Mouse (Mus musculus): Measurements from ENCODE around the gene Hibch. TPM values are rescaled to one million over a fixed set of nuclear protein-coding genes. Genes with fewer than 3 reads are reported as not detected.
"Not testable (repeated sequence)": the region's sequence is repeated elsewhere in the genome, so short reads cannot be mapped to it uniquely, and the experiment has no call there.

The Hibch gene
- total RNA-seq, 4 experiments from 2014 or later = 33.8 to 38.1 (median 36.5) TPM

DNA sequence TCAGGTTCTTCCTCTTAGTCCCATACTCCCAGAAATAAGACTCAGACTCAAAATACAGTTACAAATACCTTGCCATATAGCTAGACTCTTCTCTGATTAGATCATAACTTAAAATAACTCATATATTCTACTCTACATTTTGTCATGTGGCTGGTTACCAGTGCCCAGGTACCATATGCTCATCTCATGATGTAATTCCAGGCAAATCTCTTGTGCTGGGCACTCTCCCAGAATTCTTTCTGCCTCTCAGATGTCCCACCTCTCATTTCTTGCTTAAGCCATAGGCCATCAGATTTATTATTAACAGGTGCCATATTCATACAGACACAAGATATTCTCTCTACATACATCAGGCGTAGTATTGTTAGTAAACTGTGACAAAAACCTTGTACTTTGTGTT, 23.1 kb downstream of the Hibch start:
- DNase-seq (ENCODE audit: low spot score in 2 of 2) = no peak

DNA sequence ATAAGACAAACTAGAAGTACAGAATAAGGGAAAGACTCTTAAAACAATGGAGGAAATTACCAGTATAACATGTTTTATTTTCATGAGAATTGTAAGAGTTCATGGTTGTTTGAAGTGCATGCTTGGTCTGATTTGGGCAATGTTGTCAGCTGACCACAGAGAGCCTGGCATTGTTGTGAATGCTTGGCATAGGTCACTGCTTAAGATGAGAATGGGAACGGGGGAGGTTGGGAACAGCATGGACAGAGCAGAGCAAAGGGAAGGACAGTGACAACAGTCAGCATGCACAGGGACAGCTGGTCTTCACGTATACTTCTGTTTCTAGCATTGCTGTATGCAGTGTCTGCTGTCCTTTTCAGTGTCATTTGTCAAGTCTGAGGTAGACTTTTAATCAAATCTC, 39.5 kb downstream of the Hibch start:
- no peak for DNase-seq (ENCODE audit: low spot score in 2 of 2)

DNA sequence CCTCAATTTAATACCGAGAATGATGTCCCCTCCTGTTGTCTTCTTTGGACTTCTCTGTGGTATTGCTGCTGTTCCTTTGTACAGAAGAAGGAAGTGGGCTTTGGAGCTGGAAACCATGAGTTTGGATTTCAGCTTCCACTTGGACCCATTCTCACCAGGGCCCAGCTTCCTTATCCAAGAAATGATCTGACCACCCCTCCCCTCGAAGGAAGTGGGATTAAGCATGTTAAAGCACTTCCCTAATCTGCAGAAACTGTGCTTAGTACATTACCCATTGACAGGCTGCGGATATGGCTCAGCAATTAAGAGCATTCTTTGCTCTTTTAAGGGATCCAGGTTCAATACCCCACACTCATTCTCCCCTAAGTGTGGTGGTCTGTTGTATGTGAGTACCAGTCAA, 65.1 kb downstream of the Hibch start:
- no peak for DNase-seq (ENCODE audit: low spot score in 2 of 2)

DNA sequence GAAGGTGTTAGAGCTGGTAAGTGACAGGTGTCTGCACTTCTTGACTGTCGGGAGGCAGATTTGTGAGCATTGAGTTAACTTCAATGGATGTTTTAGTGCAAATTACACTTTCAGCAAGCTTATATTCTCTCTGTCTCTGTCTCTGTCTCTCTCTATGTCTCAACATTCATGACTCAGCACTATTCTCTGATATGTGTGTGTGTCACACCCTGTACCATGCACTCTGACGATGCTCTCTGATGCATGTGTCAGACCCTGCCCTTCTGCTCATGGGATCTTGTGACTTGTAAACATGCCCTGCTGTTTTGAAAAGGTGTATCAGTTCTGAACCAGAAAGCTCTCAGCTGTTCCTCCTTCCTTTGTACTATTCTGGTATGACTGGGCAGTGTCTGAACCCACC, 71.9 kb downstream of the Hibch start:
- no peak for DNase-seq (ENCODE audit: low spot score in 2 of 2)

DNA sequence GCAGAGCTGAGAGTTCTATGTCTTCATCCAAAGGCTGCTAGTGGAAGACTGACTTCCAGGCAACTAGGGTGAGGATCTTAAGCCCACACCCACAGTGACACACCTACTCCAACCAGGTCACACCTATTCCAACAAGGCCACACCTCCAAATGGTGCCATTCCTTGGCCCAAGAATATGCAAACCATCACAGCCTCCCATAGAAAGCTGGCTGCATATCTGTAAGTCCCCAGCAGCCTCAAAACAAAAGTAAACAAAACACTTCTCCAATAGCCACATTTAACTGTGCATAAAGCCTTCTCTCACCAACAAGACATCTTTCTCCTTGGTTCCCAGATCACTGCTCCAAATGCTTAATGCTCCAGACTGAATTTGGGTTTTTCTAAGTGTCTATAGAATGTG, 74.2 kb downstream of the Hibch start:
- DNase-seq (ENCODE audit: low spot score in 2 of 2) = not testable (repeated sequence)

DNA sequence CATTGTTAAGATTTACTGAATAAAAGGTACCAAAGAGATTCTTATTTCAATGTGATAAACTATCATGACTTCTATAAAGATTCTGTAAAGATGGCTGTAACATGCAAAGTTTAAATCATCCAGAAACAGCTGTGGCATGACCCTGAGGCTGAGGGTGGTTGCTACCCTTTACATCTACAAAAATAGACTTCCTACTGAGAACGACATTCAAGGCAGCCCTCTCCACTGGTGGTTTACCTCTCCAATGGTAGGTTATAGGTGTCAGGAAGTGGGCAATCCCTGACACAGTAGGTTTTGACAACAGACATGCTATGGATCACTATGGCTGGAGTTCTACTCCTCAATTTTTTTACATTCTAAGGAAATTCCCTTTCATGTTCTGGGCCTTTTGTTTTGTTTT, 79.8 kb downstream of the Hibch start:
- DNase-seq (ENCODE audit: low spot score in 2 of 2) = not testable (repeated sequence)

DNA sequence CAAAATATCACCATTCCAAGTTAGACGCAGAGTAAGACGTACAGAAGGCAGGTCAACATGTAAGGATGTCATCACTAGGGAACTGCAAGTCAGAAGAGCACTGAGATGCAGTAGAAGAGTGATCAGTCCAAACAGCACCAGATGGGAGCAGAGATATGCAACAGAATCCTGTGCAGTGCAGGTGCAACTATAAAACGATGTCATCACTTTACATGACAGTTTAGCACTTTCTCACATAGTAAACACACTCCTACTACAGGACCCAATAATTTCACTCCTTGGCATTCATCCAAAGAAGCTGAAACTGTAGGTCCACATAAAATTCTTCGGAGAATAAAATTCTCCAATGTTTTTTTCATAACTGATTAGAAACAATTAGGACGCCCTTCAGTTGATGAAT, 89.8 kb downstream of the Hibch start:
- DNase-seq (ENCODE audit: low spot score in 2 of 2) = no peak

DNA sequence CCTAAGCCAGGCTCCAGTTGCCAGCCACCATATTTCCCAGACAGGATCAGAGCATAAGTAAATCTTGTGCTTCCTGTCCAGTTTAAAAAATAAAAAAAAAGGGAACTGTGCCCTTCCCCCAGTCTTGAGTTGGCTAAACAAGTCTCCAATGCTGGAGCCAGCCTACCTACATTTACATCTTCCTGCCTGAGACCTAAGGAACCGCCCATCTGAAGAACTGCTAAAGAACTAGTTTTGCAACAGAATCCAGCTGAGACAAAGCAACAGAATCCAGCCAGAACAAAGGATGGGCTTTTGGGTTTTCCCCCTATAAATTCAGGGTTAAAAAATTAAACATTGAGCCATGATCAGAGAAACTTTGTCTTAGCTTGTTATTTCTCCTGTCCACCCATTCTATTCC, 94.3 kb downstream of the Hibch start:
- no peak for DNase-seq (ENCODE audit: low spot score in 2 of 2)

DNA sequence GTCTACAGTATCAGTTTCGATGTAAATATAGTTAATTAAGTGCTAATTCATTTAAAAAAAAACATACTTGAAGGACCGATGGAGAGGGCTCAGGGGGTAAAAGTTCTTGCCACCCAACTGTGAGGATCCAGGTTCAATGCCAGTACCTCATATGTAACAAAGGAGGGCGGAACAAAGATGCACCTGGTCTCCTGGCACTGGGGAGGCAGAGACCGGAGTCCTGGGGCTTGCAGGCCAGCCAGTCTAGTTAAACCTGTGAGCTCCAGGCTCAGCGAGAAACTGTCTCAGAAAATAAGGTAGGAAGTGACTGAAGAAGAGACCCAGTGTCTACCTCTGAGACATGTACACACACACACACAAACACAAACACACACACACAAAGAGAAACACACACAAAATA, 103.2 kb downstream of the Hibch start:
- DNase-seq (ENCODE audit: low spot score in 2 of 2) = no peak

DNA sequence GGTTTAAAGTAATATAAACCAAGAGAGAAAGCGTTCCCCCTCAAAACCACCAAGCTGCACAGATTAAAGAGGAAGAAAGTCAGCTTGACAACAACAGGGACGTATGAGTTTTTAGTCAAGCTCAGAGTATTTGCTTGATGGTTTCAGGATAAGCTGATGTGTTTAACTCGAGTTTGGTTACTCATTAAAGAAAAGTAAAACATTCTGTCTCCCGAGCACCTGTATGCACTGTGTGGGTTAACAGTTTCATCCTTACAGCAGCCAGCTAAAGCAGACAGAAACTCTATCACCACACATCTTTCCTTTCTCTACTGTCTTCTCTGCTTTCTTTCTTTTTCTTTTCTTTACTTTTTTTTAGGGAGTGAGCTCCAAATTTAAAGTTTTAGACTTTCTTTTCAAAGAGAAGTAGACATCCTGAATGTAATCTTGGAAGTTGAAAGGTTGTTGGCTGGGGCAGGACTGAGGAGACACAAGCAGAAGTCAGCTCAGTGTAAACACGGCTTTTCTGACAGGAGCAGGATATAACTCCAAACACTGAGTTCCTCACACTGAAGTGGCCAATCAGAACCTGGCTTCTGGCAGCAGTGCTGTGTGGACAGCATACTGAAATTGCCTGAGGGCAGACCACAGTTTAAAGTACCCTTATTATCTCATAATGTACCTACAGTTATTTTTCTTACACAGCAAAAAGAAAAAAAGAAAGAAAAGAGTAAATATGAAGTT, 106.6 kb downstream of the Hibch start:
- no peak for DNase-seq (ENCODE audit: low spot score in 2 of 2)

DNA sequence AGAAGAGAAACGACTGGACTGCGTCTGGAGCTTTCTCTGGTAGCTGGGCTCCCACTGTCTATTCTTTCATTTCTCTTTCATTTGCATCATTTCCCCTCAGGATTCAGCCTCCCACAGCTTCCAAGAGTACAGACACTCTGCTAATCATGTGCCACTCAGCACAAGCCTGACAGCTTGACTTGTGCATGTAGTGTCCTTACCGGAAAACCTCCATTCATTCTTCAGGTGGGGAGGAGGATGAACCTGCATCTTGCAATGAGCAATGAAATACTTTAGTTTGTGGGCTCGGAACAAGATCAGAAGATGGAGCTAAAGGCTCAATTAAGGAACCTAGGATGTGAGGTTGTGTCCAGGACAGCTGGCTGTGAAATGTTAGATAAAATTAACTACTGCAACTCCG, 107.4 kb downstream of the Hibch start:
- DNase-seq (ENCODE audit: low spot score in 2 of 2) = no peak

DNA sequence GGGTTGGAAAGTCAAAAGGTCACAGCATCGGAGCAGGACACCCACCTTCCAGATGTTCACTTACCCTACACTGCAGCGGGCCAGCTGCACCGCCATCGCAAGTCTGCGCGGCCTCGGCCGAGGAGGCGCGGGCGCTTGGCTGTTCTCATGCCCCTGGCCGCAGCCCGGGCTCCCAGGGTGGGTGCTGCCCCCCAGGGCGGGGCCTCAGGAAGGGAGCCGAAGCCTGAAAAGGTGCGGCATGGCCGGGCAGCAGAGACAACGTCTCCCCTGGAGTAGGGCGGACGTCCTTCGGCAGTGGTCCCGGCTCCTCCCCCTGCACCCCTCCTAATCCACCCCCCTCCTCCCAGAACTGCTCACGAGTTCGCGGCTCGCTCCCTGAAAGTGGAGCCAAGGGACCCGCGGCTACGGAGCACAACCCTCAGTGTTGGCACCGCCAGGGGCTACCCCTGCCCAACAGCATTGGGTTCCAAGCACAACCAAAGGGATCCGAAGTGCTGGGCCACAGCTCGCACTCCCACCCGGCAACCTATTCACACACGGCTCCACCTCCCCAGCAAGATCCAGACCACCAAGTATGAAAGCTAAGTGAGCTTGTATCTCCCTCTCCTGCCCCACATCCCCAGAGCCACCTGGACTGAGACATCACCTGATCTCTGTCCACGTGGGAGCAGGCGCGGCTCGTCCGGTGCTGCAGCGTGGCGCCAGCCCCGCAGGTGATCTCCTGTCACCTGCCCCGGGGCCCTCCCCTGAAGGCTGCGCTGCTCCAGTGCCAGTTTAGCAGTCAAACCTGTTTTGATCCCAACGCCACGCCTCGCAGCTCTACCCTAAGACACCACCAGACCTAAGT, 108.0 kb downstream of the Hibch start:
- no peak for DNase-seq (ENCODE audit: low spot score in 2 of 2)

DNA sequence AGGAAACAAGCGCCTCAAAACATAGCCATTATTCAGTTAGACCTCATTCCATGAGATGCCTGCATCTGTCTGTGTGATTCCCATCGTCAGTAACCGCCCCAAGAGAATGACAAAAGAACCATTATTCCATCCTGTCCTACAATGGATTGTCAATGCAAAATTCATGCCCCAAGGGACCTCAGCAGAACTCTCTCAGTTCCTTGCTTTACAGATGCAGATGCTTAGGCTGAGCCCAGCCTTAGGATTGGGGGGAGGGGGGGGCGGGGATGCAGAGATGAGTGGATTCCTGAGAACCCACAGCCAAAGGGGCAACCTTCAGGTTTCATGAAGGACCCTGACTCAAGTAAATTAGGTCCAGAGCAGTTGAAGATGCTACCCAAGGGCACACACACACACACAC, 108.8 kb downstream of the Hibch start:
- DNase-seq (ENCODE audit: low spot score in 2 of 2) = no peak

DNA sequence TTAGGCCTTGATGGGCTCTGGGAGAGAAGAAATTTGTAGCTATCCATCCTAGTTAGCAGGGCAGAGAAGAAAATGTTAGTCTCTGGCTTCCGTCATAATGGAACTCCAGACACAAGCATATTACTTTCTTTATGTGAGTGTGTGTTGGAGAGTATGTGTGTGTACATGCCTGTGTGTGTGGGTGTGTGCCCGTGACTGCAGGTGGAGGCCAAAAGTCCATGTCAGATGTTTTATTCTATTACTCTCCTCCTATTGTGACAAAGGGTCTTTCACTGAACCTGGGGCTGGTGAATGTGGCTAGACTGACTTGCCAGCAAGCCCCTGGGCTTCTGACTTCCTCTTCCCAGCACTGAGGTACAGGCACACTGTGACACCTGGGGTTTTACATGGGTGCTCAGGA, 109.7 kb downstream of the Hibch start:
- no peak for DNase-seq (ENCODE audit: low spot score in 2 of 2)

DNA sequence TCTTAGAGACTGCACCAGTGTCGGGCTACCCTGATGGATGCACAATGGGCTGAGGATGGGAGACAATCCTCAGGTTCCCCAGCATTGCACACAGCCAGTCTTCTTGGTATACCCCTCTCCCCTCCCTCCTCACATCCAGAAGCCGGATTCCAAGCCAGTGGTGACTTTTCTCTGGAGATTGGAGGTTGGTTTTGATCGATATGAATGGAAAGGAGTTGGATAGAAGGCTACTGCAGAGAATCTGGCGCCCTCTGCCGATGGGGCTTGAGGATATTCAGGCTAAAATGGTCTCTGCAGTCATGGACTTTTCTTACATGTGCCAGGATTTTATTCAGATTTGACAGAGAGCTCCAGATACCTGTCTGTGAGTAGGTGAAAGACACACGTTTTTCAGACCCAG, 110.4 kb downstream of the Hibch start:
- no peak for DNase-seq (ENCODE audit: low spot score in 2 of 2)

DNA sequence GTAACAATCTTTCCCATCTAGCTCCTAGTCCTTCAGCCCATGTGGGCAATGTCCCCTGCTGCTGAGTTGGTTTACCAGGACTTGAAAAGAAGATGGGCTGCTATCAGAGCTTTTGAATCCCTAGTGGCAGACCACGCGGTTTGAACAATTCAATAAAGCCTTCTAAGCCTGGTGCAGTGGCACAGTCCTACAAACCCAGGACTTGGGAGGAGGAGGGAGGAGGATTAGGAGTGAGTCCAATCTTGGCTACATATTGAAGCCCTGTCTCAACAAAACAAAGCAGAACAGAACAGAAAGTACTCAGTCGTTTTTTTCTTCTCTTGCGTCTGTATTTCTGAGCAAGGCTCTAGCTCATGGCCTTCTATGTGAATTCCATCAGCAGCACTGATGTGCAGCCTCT, 112.0 kb downstream of the Hibch start:
- no peak for DNase-seq (ENCODE audit: low spot score in 2 of 2)

DNA sequence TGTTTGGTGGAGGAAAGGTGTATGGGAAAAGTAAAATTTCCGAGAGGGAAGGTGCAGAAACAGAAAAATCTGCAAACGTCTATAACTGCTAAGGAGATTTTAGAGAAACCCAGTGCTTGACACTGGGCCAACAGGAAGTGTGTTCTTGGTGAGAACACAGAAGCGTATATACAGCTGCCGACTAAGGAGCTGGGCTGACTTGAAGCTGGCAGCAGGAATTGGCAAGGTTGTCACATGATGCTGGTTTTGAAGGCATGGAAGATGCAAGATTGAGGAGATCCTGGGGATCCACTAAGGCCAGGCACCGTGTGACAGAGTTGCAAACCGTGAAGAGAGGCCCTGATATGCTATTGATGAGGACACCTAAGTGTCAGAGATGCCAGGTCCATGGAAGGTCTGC, 115.5 kb downstream of the Hibch start:
- no peak for DNase-seq (ENCODE audit: low spot score in 2 of 2)

DNA sequence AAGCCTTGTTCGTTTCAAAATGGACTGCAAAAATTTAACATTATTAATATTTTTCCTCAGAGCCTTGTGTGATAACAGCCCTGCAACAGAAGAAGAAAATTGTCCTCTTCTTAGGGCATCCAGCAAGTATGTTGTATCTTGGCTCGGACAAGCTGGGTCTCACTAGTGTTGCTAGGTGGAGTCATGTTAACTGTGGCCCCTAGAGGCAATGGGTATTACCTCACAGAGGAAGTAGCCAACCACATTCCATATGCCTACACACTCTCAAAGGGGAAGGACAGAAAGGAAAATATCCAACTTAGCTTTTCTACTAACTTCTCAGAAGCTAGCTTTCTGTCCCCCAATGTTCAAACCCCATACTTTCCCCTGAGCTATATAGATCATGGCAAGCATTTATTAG, 118.4 kb downstream of the Hibch start:
- no peak for DNase-seq (ENCODE audit: low spot score in 2 of 2)

DNA sequence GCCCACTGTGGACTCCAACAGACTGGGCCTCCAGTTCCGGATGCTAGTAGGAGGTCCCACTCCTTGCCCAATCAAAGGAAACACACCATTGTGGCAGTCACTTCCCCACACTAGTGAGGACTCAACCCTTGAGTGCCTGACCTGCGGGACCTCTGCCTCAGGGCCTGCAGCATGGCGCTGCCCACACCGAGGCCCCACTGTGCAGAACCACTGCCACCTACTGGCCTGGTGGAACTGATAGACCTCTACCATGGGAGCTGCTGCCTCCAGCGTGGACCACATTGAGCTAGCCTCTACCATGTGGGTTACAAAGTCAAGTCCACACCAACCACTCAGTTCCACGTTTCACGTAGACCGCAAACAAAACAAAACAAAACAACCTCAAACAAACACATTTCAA, 119.9 kb downstream of the Hibch start:
- DNase-seq (ENCODE audit: low spot score in 2 of 2) = no peak

Data from gastrocnemius, adult 8-10 months (tissue).